Mouse (Mus musculus) left cerebral cortex, postnatal 25 days (tissue): Measurements from ENCODE around the gene Hydin. TPM values are rescaled to one million over a fixed set of nuclear protein-coding genes. Genes with fewer than 3 reads are reported as not detected.
"Not testable (repeated sequence)": the region's sequence is repeated elsewhere in the genome, so short reads cannot be mapped to it uniquely, and the experiment has no call there.

Experiments used
- DNase-seq, 2 experiments: peaks; one replicate each; pipeline ENCODE4 v3.0.0; 2022; ENCODE audit warnings: low spot score in 2 of 2, mixed read lengths in 1 of 2
- intact Hi-C: fragments of 180-260 bp; cut with DNase I; formaldehyde crosslinking; loops from one replicate; pipeline ENCODE4 v1.15.1; 2025
- total RNA-seq, 2 experiments: library from RNA; stranded (reverse); gene quantifications; 2 replicates each; pipeline ENCODE4 v1.2.3; 2021

Hydin gene
- total RNA-seq, 2 experiments from 2014 or later = 0.39 to 0.41 TPM

DNA sequence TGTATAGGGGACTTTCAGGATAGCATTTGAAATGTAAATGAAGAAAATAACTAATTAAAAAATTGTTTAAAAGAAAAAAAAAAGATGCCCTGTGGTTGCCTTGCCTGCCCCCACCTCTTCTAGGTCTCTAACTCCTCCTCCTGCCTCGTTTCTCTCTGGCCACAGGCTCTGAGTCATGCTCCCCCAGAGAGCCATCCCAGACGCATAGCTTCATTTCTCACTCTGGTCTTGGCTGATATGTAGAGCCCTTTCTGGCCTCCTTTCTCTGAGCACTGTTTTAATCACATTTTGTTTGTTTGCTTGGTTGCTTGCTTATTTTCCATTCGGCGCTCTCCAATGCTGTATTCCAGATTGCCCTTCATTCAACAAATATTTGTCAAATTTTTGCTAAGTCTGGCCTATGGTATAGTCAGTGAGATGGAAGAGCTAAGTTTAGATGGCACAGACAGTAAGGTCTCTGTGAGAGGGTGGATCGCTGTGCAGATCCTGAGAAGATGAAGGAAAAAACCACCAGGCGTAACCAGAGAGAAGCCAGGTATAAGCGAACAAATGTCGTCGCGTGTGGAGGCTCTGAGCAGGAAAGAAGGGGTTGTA lies 57.3 kb downstream of the Hydin start:
- intact Hi-C loops = no loop called here
- no peak for DNase-seq

DNA sequence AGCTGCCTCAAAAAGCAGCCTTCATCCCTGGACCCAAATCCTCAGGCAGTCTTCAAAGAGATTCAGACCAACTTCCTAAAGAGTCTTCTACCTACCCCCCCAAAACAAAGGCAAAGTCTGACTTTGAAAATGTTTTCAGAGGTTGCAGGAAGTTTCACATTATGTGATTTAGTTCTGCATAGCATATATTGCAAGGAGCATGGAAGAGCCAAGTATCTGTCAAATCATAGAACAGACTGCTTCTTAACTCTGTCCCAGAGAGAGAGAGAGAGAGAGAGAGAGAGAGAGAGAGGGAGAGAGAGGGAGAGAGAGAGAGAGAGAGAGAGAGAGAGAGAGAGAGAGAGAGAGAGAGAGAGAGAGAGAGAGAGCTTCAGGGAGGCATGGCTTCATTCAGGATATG lies 60.3 kb downstream of the Hydin start:
- intact Hi-C loops, DNase-seq: not testable (repeated sequence)

DNA sequence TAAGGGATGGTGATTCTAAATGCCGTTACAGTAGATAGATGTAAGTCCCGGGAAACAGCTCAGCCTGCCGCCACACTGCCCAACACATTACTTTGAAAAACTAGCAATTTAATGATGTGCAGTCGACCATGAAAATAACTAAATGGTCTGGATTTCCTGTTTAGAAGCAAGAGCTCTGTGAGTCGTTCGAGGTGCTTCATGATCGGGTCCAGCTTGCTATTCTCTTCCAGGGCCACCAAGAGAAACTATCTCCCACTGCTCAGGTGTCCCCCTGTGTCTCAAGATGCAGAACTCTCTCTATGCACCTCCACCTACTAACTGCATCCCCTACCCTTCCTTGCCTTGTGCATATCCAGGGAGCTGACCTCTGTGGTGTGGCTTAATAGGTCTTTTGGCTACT lies 66.6 kb downstream of the Hydin start:
- intact Hi-C loops = no loop called here
- DNase-seq = no peak

DNA sequence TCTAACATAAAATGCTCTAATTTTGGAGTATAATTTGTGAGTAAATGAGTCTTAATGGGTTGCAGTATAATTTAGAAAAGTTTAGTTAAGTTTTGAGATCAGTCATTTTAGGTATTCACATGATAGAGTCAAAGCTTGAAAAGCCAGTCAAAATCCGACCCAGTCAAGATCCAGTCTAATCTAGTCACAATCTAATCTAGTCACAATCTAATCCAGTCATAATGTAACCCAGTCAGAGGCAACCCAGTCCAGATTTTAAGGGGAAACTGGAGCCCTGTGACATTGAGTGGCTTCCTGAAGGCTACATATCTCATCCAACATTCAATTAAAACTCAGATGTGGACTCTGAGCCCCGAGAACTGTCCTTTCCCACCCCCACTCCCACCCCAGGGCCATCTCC lies 72.7 kb downstream of the Hydin start:
- intact Hi-C loops = no loop called here

DNA sequence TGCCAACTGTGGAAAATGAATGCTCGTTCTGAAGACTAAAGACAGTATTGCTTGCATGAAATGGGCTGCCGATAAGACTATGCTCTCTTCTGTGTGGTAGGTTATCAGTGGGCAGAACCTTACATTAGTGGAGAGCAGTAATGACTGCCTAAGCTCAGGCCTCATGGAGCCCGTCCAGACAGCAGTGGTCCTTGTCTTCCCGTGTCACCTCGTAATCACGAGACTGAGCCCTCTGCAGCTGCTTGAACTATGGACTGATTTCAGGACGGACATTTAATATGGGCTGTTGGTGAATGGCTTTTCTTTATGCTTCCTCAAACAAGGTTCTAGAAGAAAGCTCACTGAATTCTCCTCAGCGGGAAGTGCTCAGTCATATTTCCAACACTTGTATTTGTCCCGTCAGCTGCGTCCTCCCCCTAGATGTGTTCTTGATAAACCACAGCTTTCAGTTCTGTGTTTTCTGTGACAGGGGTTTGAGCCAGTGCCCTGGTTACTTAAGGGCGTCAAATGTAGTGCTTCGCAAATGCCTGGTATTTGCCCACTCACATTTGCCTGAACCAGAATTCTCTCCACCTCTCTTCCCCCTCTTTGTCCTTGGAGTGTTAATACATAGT lies 73.4 kb downstream of the Hydin start:
- intact Hi-C loops = no loop called here
- no peak for DNase-seq

More for the DNA sequence above, 72.7 kb downstream of the Hydin start:
- DNase-seq = no peak

DNA sequence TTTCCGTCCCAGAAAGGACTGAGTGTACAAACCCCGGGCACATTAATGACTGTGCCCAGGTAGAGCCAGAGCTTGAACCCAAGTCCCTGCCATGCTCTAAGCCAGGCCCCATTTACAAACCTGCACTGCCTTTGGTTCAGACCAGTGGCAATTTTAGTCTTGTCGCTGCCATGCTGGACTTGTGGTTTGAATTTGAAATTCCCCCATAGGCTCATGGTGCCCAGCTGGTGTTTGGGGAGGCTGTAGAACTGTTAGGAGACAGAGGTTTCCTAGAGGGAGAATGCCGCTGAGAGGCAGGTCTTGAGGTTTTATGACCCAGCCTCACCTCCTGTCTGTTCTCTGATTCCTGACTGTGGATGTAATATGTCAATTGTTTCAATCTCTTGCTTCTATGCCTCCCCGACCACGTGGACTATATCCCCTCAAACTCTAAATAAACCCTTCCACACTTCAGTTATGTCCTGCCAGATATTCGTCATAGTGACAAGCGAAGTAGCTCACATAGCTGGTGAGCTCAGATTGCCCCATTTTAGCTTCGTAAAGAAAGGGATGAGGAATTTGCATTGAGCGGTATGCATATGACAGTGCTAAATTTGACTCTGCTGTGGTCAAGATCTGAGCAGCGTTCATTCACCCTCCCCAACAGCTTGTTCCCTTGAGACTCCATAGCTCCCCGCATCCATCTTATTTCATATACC lies 79.1 kb downstream of the Hydin start:
- intact Hi-C loops = no loop called here
- DNase-seq = no peak

DNA sequence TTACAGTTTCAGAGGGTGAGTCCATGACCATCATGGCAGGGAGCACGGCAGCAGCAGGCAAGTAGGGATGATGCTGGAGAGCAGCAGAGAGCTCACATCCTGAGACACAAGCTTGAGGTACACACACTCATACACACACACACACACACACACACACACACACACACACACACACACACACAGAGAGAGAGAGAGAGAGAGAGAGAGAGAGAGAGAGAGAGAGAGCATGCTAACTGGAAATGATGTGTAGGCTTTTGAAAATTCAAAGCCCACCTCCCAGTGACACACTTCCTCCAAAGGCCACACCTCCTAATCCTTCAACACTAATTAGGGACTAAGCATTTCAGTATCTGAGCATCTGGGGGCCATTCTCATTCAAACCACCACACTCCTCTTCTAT lies 80.1 kb downstream of the Hydin start:
- intact Hi-C loops = no loop called here
- DNase-seq = no peak

DNA sequence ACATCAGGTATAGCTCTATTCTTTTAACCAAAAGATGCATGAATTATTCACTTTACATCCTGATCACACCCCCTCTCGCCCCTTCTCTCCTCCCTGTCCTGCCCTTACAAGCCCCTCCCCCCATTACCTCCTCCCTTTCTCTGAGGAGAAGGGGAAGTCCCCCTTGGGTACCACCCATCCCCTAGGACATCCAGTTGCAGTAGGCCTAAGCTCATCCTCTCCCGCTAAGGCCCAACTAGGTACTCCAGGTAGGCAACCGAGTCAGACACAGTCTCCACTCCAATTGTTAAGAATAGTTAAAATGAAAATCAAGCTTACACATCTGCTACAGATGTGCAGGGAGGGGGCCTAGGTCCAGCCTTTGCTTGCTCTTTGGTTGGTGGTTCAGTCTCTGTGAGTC lies 83.9 kb downstream of the Hydin start:
- intact Hi-C loops = no loop called here
- no peak for DNase-seq

DNA sequence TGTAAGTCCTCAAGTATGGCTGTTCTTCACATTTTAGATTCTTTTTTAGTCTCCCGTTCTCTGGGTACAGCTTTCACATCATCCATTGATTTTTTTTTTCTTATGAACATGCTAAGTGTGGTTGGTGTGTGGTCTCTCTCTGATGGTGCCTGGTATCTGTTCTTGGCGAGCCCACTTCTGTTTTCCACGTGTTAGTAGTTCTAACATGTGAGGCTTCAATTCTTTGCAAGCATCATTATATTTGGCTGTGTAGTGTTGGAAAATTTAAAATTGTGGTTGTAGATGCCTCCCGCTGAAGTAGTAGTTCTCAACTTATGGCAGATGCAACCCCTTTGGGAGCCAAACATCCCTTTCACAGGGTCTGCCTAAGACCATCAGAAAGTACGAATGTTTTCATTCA lies 85.1 kb downstream of the Hydin start:
- intact Hi-C loops = no loop called here
- no peak for DNase-seq

DNA sequence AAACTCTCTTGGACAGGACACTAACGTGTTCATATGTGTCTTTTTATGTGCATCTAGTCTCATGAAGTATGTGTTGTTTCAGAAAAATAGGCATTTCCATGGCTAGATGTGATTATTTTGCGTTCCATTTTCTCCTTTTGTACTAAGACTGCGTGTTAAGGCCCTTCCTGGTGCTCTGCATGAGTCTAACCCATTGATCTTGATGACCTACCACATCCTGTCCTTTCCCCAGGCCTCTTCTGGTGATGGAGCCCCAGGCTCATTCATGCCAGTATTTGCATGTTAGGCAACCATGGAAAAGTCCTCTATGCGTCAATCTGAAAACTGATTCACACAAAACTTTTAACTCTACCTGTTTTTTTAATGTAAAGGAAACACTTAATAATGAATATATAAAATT lies 96.2 kb downstream of the Hydin start:
- intact Hi-C loops = no loop called here
- no peak for DNase-seq

DNA sequence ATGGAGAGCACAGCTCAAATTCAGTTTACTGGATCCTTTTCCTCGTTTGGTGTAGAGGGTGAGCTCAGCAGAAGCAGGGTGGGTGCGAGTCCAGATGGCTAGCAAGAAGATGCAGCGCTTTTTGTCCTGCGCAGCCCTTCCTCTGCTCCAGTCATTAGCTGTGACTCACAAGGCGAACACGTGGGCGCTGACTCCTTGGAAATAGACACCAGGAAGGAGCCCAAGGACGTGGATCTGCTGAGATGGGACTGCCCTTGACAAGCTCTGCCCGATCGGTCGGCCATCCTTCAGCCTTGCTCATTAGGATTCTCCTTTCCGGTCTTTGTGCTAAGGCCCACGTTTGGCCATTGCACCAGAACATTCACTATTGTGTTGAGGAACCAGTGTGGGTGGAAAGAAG lies 106.1 kb downstream of the Hydin start:
- peak in 1 of 2 experiments; percentile 17 for DNase-seq
- intact Hi-C loops = no loop called here

DNA sequence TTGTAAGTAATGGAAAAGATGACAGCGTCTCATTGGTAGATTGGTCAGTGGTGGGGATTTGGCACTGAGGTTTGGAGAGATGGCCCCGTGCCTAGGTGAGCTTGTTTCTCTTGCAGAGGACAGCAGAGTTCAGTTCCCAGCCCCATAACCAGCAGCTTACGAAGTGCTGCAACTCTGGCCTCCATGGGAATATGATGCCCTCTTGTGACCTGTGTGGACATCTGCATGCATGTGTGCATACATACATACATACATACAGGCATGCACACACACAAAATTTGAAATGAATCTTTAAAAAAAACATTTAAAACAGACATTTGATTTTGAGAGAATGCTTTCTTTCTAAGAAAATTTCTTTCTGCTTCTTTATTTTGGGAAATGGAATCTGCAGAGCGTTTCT lies 106.9 kb downstream of the Hydin start:
- intact Hi-C loops = no loop called here

DNA sequence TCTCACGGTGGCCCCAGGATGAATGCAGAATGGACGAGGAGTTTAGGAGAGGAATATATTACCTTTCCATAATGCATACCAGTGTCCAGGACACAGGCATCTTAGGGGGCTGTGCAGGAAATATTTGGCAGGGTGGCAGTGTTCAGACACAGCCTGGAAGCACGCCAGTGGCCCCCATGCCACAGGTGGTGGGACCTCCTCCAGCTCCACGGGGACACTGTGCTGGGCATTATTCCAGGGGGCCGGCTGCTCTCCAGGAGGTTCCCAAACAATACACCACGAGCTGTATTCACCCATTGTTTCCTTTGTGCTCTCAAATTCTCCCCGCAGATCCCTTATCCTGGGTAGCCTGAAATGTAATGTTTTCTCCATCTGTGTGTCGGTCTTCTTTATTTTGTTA lies 116.0 kb downstream of the Hydin start:
- intact Hi-C loops = no loop called here
- no peak for DNase-seq

More for the DNA sequence above, 106.9 kb downstream of the Hydin start:
- no peak for DNase-seq

DNA sequence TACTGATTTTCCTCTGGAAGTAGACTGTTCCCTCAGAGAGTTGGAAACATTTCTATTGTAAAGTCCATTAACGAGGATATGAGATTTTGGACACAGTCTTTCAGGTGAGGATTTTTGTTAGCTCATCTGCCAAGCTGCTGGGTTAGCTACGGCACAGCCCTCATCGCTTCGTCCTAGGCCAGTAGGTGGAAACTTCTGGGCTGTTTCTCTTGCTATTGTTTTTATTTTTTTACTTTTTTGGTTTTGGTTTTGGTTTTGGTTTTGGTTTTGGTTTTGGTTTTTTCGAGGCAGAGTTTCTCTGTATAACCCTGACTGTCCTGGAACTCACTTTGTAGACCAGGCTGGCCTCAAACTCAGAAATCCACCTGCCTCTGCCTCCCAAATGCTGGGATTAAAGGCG lies 117.9 kb downstream of the Hydin start:
- DNase-seq, intact Hi-C loops: not testable (repeated sequence)

DNA sequence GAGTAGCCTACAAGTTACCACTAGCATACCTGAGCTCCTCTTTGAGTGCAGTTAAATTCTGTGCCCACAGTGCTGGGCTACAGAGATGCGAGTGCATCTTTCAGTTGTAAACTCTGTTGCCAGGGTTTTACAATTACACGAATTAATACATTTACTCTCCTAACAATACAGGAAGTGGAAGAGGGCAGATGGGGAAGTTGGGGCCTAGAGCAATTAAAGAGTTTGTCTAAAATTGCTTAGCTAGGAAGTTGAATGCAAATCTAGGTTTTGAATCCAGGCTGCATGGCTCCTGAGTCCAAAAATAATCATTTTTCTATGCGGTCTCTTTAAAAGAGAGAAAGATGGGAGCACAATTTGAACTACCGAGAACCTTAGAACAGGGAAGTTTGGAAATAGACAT lies 128.9 kb downstream of the Hydin start:
- intact Hi-C loops = no loop called here
- no peak for DNase-seq

DNA sequence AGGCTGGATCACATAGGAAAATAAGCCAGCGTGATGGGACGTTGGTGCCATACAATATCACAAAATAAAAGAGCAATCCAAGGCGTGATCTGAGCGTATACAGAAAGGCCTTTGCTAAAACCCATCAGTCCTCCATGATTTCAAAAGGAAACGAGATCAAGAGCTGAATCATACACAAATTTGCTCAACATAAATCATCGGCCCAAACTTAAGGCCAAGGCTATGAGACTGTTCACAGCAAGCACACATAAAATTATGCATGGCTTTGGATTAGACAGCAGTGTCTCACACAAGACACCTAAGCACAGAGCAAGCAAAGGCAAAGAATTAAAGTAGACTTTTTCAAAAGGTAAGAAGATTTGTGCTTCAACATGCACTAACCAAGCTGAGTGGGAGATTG lies 133.8 kb downstream of the Hydin start:
- intact Hi-C loops = no loop called here
- no peak for DNase-seq

DNA sequence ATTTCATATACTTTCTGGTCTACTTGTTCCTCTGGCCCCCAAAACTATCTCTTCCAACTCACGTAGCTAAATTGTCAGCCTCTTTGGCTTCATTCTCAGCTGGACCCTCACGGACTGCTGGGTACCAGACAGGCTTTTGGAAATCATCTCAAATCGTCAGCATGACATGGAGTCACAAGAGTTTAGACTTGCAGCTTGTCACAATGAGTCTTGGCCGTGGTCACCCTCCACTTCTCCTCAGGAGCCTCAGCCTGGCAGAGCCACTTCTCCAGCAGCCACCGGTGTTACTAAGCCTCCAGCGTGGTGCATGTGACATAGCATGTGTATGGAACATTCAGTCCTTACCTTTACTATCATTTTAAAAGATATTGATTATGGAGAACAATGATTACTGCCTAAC lies 135.5 kb downstream of the Hydin start:
- intact Hi-C loops = no loop called here
- no peak for DNase-seq

DNA sequence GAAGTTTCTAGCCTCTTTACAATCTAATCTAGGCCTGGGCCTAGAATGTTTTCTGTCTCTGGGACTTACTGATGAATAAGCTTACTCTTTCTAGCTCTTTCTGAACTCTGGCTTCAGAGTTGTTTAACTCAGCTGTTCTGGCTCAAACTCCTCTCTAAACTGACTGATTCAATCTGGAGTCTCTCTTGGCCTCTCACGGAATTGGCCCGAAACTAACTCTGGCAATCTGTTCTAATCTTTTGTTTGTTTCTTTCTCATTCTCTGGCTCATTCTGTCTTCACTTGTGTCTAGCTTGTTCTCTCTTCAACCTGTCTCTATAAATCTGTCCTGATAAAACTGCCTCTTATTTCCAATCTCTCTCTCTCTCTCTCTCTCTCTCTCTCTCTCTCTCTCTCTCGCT lies 137.7 kb downstream of the Hydin start:
- intact Hi-C loops = no loop called here
- DNase-seq = no peak

DNA sequence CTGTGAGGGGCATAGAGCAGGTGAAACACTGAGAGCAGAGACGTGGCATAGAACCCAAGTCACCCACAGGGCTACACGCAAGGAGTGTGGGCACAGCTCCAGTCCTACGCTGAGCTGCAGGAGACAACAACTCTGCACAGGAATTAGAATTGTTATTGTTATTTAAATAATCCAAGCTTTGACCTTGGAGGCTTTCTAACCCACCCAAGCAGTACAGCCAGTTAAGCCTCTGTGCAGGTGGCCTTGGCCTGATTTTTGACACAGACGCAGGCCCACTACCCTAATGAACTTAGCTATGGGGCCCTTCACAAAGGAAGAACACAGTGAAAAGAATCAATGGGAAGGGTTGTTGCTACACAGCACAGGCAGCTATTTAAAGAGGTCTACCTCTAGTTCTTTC lies 148.3 kb downstream of the Hydin start:
- DNase-seq = no peak
- intact Hi-C loops = no loop called here

DNA sequence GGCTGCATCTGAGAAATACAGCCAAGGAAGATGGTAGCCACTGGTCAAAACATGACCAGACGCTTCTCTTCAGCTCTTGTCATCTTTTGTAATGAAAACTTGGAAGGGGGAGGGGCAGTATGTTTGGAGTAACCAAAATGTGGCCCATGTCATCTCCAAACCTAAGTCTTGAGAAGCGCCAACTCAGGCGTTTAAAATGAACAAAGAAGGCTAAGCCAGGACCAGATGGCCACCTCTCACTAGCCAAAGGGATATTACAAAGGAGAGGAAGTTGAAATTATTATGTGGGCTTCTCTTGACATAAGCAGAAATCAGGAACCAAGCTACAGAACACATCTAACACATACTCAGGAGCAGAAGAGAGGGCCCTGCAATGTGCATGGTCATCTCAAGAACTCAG lies 150.2 kb downstream of the Hydin start:
- intact Hi-C loops = no loop called here
- no peak for DNase-seq

DNA sequence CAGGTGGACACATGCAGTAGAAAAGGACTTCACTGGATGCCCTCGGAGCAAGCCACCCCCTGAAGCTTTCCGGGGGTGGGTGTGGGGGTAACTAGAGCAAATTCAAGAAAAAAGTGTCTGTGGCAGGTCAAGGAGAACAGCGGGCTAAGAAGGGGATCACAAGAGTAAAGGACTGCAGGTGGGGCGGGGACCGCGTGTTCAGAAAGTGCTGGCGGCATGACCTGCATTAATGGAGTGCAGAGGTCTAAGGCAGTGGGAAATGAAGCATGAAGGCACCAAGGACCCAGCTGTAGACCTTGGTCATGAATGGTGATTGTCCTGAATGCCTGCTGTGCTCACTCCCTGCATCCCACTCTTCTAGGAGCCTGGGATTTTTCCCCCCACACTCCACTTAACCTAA lies 151.0 kb downstream of the Hydin start:
- intact Hi-C loops = no loop called here
- DNase-seq = no peak
